Mouse (Mus musculus): ENCODE results near the gene Tshz3.

DNA sequence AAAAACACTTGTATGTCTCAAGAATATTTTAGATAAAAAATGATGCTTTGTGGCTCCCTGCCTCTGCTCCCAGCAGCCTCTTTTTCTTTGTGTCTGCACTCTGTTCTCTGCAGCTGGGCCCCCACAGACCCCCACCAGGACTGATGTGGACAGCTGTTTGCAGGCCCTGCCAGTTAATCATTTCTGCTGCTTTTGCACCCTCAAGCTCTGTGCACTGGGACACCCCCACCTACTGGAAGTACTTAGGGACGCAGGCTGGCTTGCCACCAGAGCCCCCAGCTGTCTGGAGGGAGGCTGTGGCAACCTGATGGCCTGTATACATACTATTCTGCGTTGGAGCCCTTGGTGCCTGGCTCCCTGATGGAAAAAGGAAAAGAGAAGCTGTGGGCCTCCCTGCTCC lies 11.3 kb downstream of the Tshz3 start:
- TF ChIP-seq GATA1 (IDR thresholded peaks at IDR 0.05; ENCODE audit: low read length): no peak
- no peak for TF ChIP-seq TAL1 (IDR thresholded peaks at IDR 0.05; ENCODE audit: low read length)

All from erythroblast, embryonic 14.5 days (primary cell).